Mouse (Mus musculus): ENCODE measurements around the gene Klf1.

The Klf1 gene

GRCm38 (mm10) chr8:84901752-84902151 is at the start of gene Klf1:
Klf1 (plus strand) TSS chr8:84901928.
- peak; percentile 41 for DNase-seq (ENCODE audit: low spot score)

DNA sequence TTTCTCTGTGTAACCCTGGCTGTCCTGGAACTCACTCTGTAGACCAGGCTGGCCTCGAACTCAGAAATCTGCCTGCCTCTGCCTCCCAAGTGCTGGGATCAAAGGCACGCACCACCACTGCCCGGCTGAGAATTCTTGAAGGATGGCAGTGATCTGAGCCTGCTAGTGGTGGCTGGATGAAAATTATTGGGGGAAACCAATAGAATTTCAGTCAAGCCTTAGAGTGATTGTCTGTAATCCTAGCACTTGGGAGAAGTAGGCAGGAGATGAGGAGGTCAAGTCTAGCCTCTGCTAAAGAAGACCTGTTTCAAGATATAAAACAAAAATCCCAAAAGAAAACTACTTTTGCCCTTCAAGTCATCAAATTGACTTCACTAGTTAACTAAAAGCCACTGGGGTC is 45.3 kb upstream of the Klf1 start:
- no peak for DNase-seq (ENCODE audit: low spot score)

DNA sequence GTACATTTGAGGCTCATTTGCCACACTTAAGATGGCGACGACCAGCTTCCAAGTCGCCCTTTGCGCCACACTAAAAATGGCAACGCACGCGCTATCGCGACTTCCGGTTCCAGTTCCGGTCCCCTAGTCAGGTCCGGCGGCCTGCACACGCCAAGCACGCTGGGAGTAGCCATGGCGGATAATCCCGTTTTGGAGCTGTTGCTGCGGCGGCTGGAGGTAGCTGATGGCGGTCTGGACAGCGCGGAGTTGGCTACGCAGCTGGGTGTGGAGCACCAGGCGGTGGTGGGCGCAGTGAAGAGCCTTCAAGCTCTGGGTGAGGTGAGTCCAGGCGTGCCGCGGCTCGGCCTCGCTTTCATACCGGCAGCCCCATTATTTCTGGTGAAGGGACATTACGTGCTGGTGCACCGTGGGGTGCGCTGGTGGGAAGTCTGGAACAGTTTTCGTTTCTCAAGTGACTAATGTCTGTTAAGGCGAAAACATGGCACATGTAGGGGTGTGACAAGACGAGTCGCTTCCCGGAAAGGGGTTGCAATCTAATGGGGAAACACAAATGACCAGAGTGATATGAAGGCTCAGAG is 44.8 kb upstream of the Klf1 start, which contains the start of gene Farsa:
Gene Farsa (plus strand): TSS at position 126 of the 578 bp plus-strand sequence.
- peak; percentile 91 for DNase-seq (ENCODE audit: low spot score)

DNA sequence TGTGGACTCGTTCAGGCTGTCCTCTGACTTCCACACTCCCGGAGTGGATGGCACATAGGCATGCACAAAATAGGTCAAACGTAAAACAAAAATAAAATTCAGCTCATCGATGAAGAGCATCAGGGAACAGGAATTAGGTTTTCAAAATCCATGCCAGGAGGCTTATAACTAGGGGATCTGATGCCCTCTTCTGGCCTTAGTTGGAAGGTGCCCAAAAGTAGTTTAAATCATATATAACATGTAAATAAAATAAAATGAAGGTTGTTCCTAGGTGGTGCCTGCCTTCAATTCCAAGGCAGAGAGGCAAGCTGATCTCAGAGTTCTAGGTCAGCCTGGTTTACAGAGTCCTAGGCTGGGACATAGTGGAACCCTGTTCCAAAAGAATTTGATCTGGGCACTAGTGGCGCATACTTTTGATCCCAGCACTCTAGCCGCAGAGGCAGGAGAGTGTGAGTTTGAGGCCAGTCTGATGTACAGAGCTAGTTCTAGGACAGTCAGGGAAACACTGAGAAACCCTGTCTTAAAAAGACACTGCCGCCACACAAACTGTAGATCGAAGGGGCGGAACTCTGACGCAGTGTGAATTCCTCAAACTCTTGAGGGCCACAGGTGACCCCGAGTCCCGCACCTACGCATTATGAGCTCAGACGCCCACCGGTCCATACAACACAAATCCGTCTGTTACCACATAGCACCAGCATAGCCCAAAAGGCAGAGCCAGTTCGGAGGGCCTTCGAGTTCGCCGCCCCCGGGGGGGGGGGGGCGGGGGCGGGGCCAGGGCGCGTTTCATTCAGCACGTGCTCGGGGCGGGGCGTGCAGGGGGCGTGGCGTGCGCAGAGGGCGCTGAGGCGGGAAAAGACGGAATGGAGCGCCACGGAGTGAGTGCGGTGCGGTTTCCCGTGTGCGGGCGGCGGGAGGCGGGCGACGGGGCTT is 30.1 kb upstream of the Klf1 start, which contains the start of gene Syce2:
Gene Syce2 (plus strand): TSS at position 736 of the 933 bp plus-strand sequence.
- DNase-seq (ENCODE audit: low spot score) = peak; percentile 96

GRCm38 (mm10) chr8:84872309-84872965 is 29.3 kb upstream of the Klf1 start:
- DNase-seq (ENCODE audit: low spot score) = peak; percentile 66

DNA sequence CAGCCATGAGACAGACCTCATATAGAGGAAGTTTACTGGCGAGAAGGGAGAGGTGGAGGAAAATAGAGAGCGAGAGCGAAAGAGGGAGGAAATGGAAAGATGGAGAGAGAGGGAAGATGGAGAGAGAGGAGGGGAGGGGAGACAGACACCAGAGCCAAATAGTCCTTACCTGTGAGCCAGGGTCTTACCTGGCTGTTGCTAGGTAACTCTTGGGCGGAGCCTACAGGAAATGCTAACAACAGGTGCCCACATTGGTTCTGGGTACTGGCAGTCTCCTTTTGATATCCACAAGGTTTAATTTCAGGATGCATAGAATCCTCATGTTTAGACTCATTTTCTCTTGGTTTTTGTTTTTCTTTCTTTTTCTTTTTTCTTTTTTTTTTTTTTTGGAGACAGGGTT is 28.7 kb upstream of the Klf1 start:
- DNase-seq (ENCODE audit: low spot score) = no peak

- no peak for DNase-seq (ENCODE audit: low spot score)
These were observed 27.4 kb upstream of the Klf1 start for GRCm38 (mm10) chr8:84874339-84874738.

DNA sequence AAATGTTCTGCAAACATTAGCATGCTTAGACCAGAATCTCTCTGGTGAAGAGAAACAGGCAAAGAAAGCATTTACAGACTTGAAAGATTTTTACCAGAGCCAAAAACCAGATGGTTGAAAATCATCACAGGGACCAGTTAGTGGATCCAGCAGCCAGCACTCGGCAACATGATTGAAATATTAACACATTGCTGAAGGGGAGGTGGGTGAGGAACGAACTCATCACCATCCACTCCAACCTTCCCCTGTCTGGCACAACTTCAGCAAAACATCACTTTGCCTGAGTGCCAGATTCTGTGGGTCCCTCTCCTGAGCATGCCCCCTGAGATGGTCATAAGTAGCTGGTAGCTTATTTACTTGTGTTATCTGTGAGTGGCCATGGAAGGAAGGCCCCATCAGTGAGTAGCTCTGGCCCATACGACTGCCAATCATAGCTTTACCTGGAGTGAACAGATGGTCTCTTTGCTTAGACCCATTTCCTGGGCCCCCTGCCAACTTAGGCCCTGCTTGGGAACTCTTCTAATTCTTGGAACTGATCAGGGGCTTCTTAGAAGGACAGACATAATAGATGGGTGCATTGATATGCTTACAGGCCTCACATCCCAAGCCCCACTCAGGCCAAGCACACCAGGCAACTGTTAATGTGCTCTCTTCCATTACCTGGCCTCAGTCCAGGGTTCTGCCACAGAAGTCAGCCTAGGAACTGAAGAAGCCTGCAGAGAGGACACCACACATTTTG is 24.3 kb upstream of the Klf1 start:
- DNase-seq (ENCODE audit: low spot score) = no peak

DNA sequence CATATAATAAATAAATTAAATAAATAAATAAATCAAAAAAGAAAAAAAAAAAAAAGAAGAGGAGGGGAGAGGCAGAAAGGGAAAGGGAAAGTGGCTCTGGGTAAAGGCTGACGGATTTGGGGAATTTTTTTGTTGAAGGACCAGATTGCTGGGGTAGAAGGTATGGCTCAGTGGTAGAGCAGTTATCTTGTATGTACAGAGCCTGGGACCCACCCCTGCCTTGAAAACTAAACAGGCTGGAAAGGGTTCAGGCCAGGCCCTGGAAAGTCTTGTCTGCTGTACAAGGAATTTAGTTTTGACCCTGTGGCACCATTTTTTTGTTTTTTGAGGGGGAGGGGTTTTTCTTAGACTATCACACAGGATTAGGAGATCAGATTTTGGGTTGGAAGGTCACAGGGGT is 22.8 kb upstream of the Klf1 start:
- DNase-seq (ENCODE audit: low spot score) = no peak

GRCm38 (mm10) chr8:84884728-84885127 is 17.0 kb upstream of the Klf1 start:
- DNase-seq (ENCODE audit: low spot score) = no peak

- peak; percentile 25 for DNase-seq (ENCODE audit: low spot score)
These were observed 13.4 kb upstream of the Klf1 start for GRCm38 (mm10) chr8:84888280-84888679.

GRCm38 (mm10) chr8:84889141-84889540 is 12.6 kb upstream of the Klf1 start:
- DNase-seq (ENCODE audit: low spot score) = peak; percentile 27

DNA sequence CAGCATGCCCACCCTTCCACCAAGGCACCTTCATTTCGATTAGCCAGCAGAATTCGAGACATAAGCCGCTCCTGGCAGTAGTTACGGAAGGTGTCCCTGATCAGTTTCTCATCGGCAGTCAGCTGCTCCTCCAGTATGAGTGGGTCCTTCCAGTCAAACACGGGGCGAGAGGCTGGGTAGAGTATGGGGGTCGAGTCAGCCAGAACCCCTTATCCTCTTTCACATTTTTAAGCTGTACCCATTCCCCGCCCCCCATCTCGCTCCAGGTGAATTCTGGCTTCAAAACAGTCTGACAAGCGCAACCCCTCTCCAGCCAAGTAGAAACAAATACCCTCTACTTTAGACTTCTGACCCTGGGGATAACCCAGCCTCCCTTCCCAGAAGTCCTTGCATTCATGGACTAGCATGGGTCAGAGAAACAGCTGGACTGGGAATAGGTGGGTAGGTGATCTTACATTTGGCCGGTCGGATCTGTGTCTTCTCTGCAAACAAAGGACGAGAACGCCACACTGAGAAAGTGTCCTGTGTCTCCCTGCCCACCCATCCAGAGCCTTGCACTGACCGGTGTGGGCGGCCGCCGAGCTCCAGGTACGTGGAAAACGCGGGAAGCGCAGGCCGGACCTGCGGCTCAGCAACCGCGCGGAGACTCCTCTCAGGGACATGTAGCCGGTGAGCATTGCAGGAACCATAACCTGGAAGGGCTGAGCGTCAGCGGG is 8.6 kb upstream of the Klf1 start:
- no peak for DNase-seq (ENCODE audit: low spot score)

GRCm38 (mm10) chr8:84893709-84894134 is 8.0 kb upstream of the Klf1 start, which contains the start of gene Gcdh:
Gcdh (minus strand) TSS chr8:84893921.
- peak; percentile 86 for DNase-seq (ENCODE audit: low spot score)

GRCm38 (mm10) chr8:84895963-84896362 is 5.8 kb upstream of the Klf1 start:
- no peak for DNase-seq (ENCODE audit: low spot score)

DNA sequence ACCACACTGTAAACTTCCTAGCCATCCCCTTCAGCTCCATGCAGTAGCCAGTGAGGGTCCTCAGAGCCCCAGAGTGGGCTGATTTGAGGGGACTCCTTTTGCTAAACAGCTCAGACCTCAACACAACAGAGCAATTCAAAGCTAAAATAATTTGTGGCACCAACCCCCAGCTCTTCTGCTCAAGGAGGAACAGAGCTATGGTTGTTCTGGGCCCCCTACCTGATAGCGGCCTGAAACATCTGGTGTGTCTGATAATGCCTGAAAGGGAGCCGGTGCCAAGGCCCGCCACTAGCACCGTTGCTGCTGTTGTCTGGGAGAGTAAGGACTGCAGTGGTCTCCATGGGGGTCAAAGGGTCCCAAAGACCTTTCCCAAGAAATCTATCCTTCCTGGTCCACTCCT is 657 bp upstream of the Klf1 start:
- DNase-seq (ENCODE audit: low spot score) = no peak

- no peak for DNase-seq (ENCODE audit: low spot score)
These were observed 715 bp downstream of the Klf1 start for GRCm38 (mm10) chr8:84902367-84902919.

DNA sequence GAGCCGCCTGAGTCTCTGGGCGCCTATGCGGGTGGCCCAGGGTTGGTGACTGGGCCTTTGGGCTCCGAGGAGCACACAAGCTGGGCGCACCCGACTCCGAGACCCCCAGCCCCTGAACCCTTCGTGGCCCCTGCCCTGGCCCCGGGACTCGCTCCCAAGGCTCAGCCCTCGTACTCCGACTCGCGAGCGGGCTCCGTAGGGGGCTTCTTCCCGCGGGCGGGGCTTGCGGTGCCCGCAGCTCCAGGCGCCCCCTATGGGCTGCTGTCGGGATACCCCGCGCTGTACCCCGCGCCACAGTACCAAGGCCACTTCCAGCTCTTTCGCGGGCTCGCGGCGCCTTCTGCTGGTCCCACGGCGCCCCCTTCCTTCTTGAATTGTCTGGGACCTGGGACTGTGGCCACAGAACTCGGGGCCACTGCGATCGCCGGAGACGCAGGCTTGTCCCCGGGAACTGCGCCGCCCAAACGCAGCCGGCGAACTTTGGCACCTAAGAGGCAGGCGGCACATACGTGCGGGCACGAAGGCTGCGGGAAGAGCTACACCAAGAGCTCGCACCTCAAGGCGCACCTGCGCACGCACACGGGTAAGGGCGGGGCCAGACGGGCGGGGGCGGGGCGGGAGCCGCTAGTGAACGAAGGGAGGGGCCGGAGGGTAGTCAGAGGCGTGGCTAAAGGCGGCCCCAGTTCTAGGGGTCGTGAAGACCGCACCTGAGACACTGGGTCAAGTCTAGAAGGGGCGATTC is 1.4 kb downstream of the Klf1 start:
- DNase-seq (ENCODE audit: low spot score) = peak; percentile 96

- DNase-seq (ENCODE audit: low spot score) = no peak
These were observed 2.6 kb downstream of the Klf1 start for GRCm38 (mm10) chr8:84904351-84904750.

DNA sequence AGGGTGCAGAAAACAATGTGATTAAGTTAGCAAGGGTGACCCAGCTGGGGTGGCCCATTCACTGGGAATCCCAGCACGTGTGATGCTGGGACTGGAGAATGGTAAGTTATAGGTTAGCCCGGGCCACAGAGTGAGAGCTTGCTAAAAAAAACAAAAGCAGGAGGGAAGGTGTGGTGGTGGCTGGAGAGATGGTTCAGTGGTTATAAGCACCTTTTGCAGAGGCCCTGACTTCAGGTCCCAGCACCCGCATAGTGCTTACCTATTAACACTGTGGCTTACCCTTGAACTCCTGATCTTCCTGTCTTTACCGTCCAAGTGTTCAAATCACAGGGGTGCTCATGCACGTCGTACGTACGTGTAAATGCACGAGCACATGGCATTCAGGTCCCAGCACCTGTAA is 5.3 kb downstream of the Klf1 start:
- DNase-seq (ENCODE audit: low spot score) = no peak

All from testis, postnatal 10 days (tissue).